Mouse (Mus musculus) monocyte, adult 5-6 weeks (primary cell): ENCODE data around the gene Tmem117. TPM values are rescaled to one million over a fixed set of nuclear protein-coding genes. Genes with fewer than 3 reads are reported as not detected.

Experiments
- ATAC-seq: fragments of 153-309, 156-312 bp; replicated peaks from 2 replicates; pipeline ENCODE4 v1.8.0; 2017; ENCODE audit warnings: mild to moderate bottlenecking; ENCODE audit not compliant: low TSS enrichment, insufficient number of reproducible peaks, severe bottlenecking, poor library complexity, low FRiP score
- total RNA-seq: library from RNA; stranded (forward); fragments of 200-1000, 200-491, 200-594 nt; gene quantifications from 3 replicates; pipeline ENCODE4 v1.2.3, GENCODE M21; 2017

Gene Tmem117
- total RNA-seq: not detected in 3 replicates

DNA sequence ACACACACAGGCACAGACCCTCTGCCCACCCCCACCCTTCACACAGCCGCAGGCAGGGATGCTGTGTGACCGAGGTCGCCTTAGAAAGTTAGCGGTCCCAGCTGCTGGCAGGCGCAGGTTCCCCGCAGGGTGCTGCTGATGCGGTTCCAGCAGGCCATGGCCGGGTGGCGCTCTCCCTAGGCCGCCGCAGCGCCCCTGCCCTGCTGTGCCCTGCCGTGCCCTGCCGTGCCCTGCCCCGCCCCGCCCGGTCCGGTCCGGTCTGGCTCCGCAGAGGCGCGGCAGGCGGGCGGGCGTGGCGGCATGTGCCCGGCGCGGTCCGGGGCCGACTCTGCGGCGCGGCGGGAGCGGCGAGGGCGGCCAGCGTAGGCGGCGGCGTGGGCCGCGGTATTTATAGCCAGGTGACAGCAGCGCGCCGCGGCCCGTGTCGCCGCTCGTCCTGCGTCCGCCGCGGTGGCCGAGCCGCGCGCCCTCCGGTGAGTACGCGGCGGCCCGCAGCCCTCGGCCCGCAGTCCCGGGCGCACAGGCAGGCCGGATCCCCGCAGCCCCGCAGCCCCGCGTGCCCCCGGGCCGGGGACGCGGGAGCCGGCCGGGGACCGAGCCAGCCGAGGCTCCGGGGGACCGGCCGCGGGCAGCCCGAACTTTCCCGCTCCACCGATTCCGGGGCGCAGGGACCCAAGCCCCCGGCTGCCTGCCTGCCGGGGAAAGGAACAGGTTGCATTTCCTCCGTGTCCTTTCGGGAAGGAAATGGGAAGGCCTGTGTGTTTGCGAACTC lies at the start of gene Tmem117:
Gene Tmem117 (plus strand): TSS at position 403 of the 772 bp plus-strand sequence.
- no peak for ATAC-seq

DNA sequence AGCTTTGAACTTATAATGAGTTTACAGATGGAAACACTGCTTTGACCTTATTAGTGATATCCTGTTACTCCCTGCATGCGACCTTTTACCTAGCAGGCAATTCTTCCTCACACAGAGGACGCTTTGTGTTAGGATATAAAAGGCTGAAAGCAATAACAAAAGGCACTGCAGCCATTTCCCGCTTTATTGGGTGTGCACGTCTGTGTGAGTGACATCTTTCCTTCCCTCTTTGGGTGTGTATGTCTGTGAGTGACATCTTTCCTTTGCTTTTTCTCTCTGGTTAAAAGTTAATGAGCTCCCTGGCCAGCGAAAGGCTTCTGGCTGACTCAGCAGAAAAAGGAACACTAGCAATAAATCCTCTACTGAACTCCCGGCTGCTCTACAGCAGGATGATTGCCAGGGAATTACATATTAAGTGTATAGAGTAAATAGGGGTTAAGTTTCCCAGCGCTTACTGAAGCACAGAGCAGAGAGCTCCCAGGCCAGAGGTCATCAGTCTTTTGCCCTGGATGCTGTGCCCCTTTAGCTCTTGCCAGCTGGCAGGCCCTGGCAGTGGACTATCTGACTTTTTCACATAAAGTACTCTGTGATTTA lies 46.9 kb upstream of the Tmem117 start:
- no peak for ATAC-seq

DNA sequence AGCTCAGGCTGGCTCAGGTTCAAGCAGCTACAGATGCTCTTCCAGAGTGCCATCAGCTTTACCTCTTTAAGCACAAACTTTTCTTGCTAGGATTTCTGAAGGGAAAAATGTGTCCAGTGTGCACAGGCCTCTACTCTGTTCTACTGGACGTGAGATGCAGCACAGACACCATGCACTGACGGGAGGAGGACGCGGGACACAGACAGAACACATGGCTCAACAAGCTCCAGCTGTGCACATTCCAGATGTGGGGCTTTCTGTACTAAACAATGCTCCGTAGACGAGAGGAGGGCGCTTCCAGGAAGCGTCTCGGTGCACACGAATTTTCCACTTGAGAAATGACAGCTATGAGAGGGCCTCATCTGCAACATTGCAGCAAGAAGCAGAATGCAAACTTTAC lies 45.9 kb upstream of the Tmem117 start:
- ATAC-seq: no peak

DNA sequence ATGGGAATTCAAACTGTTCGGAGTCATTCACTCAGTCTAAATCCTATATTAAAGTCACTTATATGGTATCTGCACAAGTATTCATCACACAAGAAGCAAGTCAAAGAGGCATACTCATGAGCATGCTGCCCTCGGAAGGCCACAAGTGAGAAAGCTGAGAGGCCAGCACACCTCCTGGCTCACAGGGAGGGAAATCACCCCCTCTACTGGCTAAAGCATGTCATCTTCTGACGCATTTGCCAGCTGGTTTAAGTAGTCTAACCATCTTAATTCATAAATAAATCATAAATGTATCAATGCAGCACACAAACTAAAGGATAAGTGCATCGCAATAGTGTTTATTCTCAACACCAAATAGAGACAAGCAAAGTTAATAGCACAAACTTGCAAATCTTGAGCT lies 44.3 kb upstream of the Tmem117 start:
- ATAC-seq: no peak

DNA sequence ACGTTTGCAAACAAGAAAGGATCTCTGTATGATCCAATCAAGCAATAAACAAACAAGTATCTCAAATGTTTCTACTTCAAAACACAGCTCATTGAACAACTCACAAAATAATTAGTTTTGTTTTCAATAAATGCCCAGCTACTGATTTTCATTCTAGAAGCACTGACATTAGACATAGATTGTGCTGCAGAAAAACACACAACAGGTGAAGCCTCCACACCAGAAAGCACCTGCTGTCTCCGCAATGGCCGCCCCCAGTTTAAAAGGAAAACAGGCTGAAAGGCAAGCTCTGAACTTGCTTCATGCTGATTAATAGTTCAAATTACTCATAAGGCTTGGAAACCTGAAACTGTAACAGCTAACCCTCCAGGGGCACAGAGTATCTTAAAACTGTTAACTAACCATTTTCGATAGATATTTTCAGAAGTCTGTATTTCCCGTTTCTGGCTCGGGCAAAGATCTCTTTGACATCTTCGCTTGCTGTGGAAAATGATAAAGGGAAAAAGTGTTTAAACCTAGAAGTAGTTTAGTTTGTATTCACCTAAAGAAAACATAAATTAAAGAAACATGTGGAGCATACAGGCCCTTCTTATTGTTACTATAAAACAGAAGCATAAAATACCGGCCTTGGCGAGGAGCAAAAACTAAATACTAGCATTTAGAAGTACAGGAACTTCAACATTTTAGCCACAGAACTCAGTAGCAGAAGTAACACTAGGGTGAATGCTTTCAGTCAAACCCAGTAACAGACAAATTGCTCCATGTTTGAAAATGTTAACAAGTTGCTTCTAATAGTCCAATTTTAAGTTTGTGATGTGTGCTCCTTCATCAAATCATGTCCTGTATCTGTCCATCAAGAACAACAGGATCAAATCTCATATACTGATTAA lies 41.0 kb upstream of the Tmem117 start:
- no peak for ATAC-seq

DNA sequence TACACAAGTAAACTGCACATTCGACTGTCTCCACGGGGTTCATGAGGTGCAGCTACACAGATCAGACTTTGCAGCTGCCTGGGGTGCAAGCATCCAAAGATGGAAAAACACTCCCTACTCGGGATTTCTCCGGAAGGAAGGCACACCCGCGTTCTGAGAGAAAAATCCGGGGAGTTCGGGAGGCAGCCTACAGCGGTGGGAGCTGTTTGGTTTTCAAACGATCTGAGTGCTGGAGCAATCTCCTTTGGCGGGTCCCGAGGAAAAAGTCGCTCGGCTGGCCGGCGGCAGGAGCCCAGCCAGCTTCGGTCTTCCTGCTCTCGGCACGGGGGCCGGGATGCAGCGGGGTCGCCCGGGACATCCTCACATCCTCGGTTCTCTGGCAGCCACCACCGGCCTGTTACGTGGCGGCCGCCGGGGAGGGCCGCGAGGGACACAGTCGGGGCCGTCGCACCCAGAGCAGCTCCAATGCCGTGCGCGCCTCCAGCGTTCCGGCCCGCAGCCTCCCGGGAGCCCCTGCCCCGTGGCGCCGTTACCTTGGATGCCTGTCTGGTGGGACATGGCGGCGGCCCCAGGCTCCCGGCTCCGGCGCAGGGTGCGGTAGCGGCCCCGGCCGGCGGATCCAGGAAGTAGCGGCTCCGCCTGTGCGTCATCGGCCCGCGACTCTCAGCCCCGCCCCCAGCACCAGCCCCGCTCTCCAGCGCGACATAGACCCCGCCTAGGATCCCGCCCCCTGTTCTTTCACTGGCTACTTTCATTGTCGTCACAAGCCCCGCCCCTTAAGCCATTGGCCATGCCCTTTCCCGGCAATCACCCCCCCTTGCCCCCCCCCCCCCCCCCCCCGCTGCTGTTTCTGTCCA lies 39.6 kb upstream of the Tmem117 start, which contains the start of gene Twf1:
Gene Twf1 (minus strand): TSS at position 671 of the 857 bp plus-strand sequence.
- peak; percentile 98 for ATAC-seq

DNA sequence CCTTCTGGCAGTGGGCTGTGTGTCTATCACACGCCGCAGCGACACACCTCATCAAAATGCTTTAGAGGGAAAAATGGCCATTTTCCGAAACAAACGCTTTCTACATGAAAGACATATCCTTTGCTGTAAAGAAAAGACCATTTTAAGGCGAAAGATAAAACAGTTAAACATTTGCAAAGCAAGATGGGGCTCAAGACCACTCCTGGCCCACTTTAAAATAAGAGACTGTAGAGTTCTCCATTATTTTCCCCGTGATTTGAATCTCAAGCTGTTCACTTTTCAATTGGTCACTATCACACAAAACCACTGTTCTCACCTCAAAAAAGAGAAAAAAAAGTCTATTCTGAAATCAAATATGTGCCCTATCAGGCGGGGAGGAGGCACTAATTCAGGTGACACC lies 38.9 kb upstream of the Tmem117 start:
- ATAC-seq: no peak

DNA sequence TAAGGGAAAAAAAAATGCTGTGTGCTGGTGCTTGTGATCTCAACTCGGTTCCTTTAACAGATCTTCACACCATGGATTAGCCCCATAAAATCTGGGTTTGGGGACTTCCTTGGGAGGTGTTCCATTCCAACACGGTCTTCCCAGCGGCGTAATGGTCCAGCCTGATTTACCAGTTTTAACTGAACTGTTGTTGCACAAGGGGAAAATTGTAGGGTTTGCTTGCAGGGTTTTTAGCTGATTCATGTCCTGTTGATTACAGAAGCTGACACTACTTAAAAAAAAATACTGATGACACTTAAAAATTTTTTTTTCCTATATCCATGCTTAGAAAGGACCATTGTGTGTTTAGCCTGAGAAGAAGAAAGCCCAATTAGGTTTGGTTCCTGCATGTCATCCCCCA lies 37.7 kb upstream of the Tmem117 start:
- no peak for ATAC-seq

DNA sequence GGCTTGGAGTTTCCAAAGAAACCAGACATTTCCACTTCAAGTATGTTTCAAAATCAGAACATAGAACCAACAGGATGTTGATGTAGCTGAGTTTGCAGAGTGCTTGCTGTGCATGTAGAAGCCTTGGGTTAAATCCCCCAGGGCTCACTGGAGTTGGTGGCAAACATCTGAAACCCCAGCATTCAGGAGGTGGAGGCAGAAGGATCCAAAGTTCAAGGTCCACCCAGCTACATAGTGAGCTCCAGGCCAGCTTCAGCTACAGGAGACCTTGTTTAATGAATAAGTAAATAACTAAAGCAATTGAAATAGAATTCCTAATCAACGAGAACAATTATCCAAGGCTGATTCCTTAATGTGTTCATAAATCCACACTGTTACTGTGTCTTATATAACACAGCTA lies 35.4 kb upstream of the Tmem117 start:
- no peak for ATAC-seq

DNA sequence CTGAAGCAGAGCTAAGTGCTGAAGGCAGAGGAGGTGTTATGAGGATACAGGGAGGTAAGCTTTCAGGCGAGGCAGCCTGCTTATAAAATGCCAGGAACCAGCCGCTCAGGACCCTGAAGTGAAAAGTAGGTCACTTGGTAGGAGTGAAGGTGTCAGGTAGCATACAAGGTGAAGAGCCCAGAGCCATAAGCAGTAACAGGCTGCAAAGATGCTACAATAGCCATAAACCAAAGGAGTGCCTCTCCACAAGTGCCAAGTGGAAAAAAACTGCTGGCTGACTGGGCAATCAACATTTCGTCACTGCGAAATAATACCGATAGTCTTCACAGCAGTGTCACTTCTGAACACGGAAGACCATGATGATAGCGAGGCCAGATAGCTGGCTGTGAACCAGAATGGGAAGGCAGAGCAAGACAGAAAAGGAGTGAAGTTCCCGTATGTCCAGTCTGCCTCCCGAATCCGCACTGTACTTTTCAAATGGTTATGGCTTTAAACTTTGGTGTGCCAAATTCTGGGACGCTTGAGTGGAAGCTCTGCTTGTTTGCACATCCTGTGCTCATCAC lies 28.8 kb upstream of the Tmem117 start:
- no peak for ATAC-seq

DNA sequence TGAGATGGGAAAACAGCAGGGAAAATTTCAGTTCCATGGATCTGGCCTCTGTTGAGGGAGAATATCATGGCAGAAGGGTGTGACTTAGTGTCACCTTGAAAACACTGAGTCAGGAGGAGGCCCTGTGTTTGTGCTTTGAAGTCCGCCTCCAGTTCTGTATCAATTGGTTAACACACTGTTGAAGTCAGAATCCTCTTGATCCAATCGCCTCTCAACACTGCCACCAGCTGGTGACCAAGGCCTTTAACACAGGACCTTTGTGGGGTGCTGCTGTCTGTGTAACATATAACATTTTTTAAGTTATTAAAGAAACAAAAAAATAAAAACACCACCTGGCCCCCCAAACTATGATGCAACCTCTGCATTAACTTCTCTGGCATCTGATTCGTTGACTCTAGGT lies 27.7 kb upstream of the Tmem117 start:
- ATAC-seq: no peak

DNA sequence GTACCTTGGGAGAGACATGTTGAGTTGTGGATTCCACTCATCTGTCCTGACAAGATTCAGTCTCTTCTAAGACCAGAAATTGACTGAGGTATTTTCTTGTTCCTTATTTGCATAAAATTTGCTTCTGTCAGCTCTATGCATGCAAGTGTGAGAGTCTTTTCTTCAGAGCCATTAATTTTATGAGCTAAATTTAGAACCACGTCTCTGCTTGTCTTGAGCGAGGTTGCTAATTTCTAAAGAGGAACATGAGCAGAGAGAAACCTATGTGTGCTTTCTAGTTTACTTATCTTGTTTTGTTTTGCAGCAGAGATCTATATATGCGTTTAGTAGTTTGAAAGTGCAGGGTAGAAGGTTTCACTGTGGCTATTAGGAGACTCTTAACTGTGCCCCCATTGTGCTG lies 26.6 kb upstream of the Tmem117 start:
- no peak for ATAC-seq

DNA sequence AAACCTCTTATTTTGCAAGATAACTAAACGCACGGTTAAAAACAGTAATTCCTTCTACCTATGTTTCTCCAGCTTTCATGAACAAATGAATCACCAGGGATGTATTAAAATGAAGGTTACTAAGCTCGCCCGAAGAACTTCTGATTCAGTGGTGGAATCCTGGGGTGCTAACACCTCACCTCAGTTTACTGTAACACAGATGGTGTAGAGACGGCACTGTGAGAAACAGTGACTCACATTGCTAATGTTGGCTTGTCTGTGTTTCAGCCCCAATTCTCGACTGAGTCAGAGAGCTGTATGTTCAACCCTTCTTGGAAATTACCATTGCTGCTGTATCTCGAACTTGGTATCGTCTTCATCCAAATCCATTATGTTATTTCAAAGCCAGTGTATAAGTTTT lies 21.3 kb upstream of the Tmem117 start:
- no peak for ATAC-seq

DNA sequence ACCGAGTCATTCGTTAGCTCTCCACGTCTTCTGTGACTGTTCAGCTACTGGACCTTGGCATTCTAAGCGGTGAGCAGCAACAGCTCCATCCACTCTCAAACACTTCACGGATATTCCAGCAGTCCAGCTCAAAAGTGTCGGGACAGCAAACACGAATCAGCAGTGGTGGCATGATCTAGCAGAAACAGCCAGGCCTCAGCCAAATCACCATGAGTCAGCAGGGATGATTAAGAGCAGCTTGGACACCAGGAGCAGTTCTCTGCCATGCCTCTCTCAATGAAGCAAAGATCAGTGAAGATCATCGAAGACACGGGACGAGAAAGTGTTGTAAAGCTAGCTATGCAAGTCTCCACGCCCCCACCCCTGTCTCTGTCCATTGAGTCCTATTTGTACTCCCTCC lies 13.0 kb upstream of the Tmem117 start:
- ATAC-seq: no peak

DNA sequence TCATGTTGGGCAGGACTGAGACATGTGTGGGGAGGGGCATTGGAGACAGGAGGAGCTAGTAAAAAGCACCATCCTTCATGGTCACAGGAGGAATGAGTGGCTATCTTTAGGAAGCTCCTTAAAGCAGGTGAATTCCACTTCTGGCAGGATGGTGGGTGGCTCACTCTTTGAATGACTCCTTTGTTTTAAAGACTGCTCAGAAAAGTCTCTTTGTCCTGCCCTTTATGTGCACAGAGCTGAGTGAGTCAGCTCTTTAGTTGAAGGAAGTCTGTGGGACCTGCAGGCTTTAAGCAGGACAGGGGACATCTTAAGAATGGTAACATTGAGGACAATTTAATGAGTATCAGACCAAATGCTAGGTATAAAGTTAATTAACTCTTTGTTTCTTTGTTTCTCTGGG lies 8.1 kb upstream of the Tmem117 start:
- no peak for ATAC-seq

DNA sequence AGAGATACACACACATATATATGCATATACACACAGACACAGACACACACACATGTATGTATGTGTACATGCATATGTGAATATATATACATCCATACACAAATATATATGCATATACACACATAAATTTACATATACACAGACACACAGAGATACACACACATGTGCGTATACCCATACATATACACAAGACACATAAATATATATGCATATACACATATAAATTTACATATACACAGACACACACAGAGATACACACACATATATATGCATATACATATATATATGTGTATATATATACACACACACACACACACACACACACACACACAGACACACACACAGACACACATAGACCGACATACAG lies 586 bp upstream of the Tmem117 start:
- ATAC-seq: no peak

DNA sequence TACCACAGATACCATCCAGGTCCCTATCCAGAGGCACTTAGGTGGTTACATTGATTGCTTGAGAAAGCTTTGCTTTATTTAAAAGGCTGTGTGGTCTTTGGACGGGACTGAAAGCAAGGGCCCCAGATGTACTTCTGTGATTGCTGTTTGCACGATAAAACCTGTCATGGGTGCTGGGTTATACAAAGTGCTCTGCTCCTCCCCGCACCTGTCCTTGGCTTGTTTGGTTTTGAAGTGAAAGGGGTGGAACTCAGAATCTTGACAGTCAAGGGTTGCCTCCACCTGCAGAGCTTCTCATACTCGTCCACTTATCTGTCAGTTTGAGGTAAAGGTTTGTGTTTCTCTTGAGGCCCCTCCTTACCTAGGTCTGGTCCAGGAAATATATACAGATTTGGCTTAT lies 1.5 kb downstream of the Tmem117 start:
- no peak for ATAC-seq

DNA sequence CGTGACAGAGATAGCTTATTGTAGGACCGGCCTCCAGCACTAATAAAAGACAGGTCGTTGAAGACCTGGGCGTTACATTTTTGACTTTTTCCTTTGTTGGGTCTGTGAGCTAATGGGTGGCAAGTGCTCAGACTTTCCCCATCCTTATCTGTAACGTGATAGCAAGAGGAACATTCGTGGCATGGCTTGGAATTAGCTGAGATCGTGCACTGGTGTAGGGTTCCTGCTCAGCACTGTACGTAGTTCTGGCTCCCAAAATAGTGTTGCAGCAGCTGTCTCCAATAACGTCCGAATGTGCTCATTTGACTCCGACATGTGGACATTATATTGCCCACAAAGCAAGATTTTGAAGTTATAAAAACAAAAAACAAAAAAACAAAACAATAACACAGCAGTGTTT lies 5.5 kb downstream of the Tmem117 start:
- no peak for ATAC-seq
